In genomic region chr6:122534032-122534431, GRCm38 (mm10) we compare ENCODE assay signal across 25 mouse cellular contexts. TPM values are rescaled to one million over a fixed set of nuclear protein-coding genes. Genes with fewer than 3 reads are reported as not detected.
DNase-seq lines count a peak whose midpoint lies in the region; TF ChIP-seq lines count a peak whose summit lies in the region.
"Had no signal": no experiment of that assay in that cellular context is flagged by ENCODE, and none has a peak within 500 bp of the region (broad histone marks: within the 10 kb centered on the region; RNA-seq: fewer than 3 reads in every experiment).

No protein-coding gene starts in this region.

- TF ChIP-seq CTCF in kidney, adult 2 months (conservative IDR thresholded peaks at IDR 0.05; ENCODE audit: insufficient read depth, insufficient read length, low read depth, low read length), result no peak

- WGBS in kidney, adult 2 months, result 18% methylated on average over 3 of the region's 3 CpGs
- WGBS in midbrain, embryonic 10.5 days, result 28% methylated on average over 3 of the region's 3 CpGs

- peak; percentile 46 for DNase-seq in kidney, adult 2 months
- DNase-seq in kidney, postnatal 4 days, result no peak
- peak; percentile 39 for DNase-seq in kidney, adult 9 months
- no peak for DNase-seq in kidney, postnatal 14 days
- DNase-seq in A20 (ENCODE audit: low read depth, low spot score), result peak; percentile 93
- peak; percentile 46 for DNase-seq in splenic B cell, adult 2 months (ENCODE audit: low read depth, low spot score)
- no peak for DNase-seq in midbrain, embryonic 10.5 days (ENCODE audit: low spot score)
- DNase-seq: adrenal gland, adult 8-10 months; adrenal gland, postnatal 14 days; adrenal gland, postnatal 36 days; cerebellum, adult 11-12 months; cerebellum, adult 2 months; cerebellum, adult 9-10 months; cerebellum, postnatal 10 days; cerebellum, postnatal 25 days had no signal

- TF ChIP-seq POLR2A in kidney, adult 2 months (IDR thresholded peaks at IDR 0.05; ENCODE audit: low read depth, low read length), result no peak

- no peak overlapping the region for H3K4me3 ChIP-seq in kidney, adult 2 months (ENCODE audit: insufficient read depth, low read depth, low read length)
- H3K4me3 ChIP-seq in midbrain, embryonic 10.5 days, result no peak overlapping the region
- H3K4me3 ChIP-seq: forebrain, embryonic 13.5 days; forebrain, embryonic 15.5 days had no signal

- peak overlapping the region; percentile 72; the same call in 1 of the 2 replicates for H3K27ac ChIP-seq in kidney, adult 2 months (ENCODE audit: insufficient read depth, low read depth, low read length)
- H3K27ac ChIP-seq in midbrain, embryonic 10.5 days (replicated peaks), result no peak overlapping the region
- H3K27ac ChIP-seq: embryonic facial prominence, embryonic 12.5 days; forebrain, embryonic 15.5 days had no signal

- H3K4me1 ChIP-seq in kidney, adult 2 months (ENCODE audit: control insufficient read depth, insufficient read depth, low read length), result peaks cover 3% of the 10 kb centered on the region; the same call in 1 of the 2 replicates
- H3K4me1 ChIP-seq in midbrain, embryonic 10.5 days, result peaks cover 8% of the 10 kb centered on the region

- H3K36me3 ChIP-seq in kidney, adult 2 months (ENCODE audit: control insufficient read depth, insufficient read depth, low read length), result no peaks in the 10 kb centered on the region
- no peaks in the 10 kb centered on the region for H3K36me3 ChIP-seq in splenic B cell, adult 2 months (ENCODE audit: control insufficient read depth, insufficient read depth, low read length, poor library complexity, severe bottlenecking)
- H3K36me3 ChIP-seq in midbrain, embryonic 10.5 days, result no peaks in the 10 kb centered on the region
- H3K36me3 ChIP-seq: embryonic facial prominence, embryonic 10.5 days; embryonic facial prominence, embryonic 12.5 days; forebrain, embryonic 15.5 days; G1E had no signal

- no peaks in the 10 kb centered on the region for H3K9me3 ChIP-seq in midbrain, embryonic 10.5 days (replicated peaks)
- H3K9me3 ChIP-seq: embryonic facial prominence, embryonic 10.5 days; embryonic facial prominence, embryonic 12.5 days; forebrain, embryonic 13.5 days; forebrain, embryonic 15.5 days; G1E had no signal

- H3K27me3 ChIP-seq in kidney, adult 2 months (replicated peaks; ENCODE audit: control insufficient read depth, insufficient read depth, low read length), result no peaks in the 10 kb centered on the region
- H3K27me3 ChIP-seq in splenic B cell, adult 2 months (ENCODE audit: control insufficient read depth, insufficient read depth, low read length, poor library complexity, severe bottlenecking), result no peaks in the 10 kb centered on the region
- H3K27me3 ChIP-seq in midbrain, embryonic 10.5 days (ENCODE audit: low read depth, poor library complexity, severe bottlenecking), result no peaks in the 10 kb centered on the region
- H3K27me3 ChIP-seq: embryonic facial prominence, embryonic 12.5 days; forebrain, embryonic 13.5 days; forebrain, embryonic 15.5 days; Patski had no signal

RNA-seq across cellular contexts. Expression of gene Aicda, which starts 19.6 kb away (rescaled TPM):
- polyA plus RNA-seq in kidney, adult 2 months (2012; rRNA removed), result not detected in 2 replicates
- not detected in 2 replicates for polyA plus RNA-seq in midbrain, embryonic 10.5 days (2016; fragmentation: Nextera tagmentation; extraction: Ambion mirVana)
- polyA plus RNA-seq: C2C12; cerebellum, adult 2 months; cortical plate, adult 2 months; embryonic facial prominence, embryonic 12.5 days; forebrain, embryonic 11.5 days; G1E; Patski had no signal

RNA-seq across cellular contexts. Expression of gene Mfap5, which starts 28.4 kb away (rescaled TPM):
- 16.8 and 20.5 TPM in 2 replicates for polyA plus RNA-seq in kidney, adult 2 months (2012; rRNA removed)
- 0.72 and 0.99 TPM in 2 replicates for polyA plus RNA-seq in midbrain, embryonic 10.5 days (2016; fragmentation: Nextera tagmentation; extraction: Ambion mirVana)
- polyA plus RNA-seq: activated CD4-positive, CD25-positive, alpha-beta regulatory T cell, adult 4 months; G1E; Patski had no signal

RNA-seq across cellular contexts. Expression of gene Rimklb, which starts 35.5 kb away (rescaled TPM):
- polyA plus RNA-seq in kidney, adult 2 months (2012; rRNA removed), result 0.15 and 0.27 TPM in 2 replicates
- polyA plus RNA-seq in midbrain, embryonic 10.5 days (2016; fragmentation: Nextera tagmentation; extraction: Ambion mirVana), result 39.1 and 54.1 TPM in 2 replicates
- polyA plus RNA-seq: C2C12, Patski had no signal

Comparison
In these comparisons a context has a peak if more than half of its experiments do, and no peak if none do; other contexts are left out.
1. DNase-seq: peak in kidney, adult 2 months (single experiment), kidney, adult 9 months (single experiment), A20 (single experiment) and splenic B cell, adult 2 months (single experiment); none in kidney, postnatal 4 days (0 of 2), kidney, postnatal 14 days (single experiment) and midbrain, embryonic 10.5 days (single experiment).
2. RNA of gene Rimklb, which starts 35.5 kb away (polyA plus RNA-seq): 39.1 to 54.1 TPM in midbrain, embryonic 10.5 days; 0.15 to 0.27 TPM in kidney, adult 2 months; every median in the first group is over 10 times any median in the second.